Mouse (Mus musculus) testis, adult 2 months (tissue): ENCODE results near the gene Fn3k.

Experiments used
- CTCF ChIP-seq: fragments of 200-500 bp; IDR thresholded peaks from 2 replicates; pipeline ENCODE4 v1.5.1; 2012; ENCODE audit warnings: low read depth, mild to moderate bottlenecking, inconsistent platforms, low read length, moderate library complexity; ENCODE audit not compliant: control insufficient read depth, insufficient read depth, insufficient replicate concordance
- POLR2A ChIP-seq: fragments of 200-500 bp; IDR thresholded peaks from 2 replicates; pipeline ENCODE4 v1.6.1; 2012; ENCODE audit warnings: low read depth, mild to moderate bottlenecking, inconsistent platforms, low read length, moderate library complexity; ENCODE audit not compliant: control insufficient read depth

DNA sequence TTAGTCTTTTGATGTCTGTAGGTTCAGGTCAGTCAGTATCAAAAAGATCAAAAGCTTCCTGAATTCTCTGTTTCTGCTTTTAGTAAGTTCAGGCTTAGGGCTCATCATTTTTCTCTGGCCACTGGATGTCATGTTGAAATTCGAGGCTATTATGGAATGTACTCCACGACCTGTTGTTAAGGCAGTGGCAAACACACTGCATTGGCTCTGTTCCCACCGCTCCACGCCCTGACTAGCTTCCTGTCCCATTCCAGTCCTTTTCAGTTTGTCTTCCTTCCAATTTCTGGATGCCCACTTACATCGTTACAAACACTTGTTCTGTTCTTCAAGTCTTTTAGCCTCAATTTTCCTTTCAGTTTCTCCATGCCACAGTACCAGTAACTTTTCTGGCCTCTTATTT lies 19.4 kb upstream of the Fn3k start:
- no peak for TF ChIP-seq CTCF
- TF ChIP-seq POLR2A: no peak
